Mouse (Mus musculus) lung, adult 2 months (tissue): ENCODE measurements at regions not wholly inside any gene's neighbourhood (a gene's known extent, or its start where the extent isn't known, plus 50 kb on each side); places are given as distances from the start of the nearest gene placed in this dataset.

Experiments used
- CTCF ChIP-seq: fragments of 200-500 bp; IDR thresholded peaks from 2 replicates; pipeline ENCODE4 v1.5.1; 2011; ENCODE audit warnings: mild to moderate bottlenecking, low read length, control low read depth; ENCODE audit not compliant: insufficient read depth
- POLR2A ChIP-seq: fragments of 200-500 bp; IDR thresholded peaks from 2 replicates; pipeline ENCODE4 v1.6.1; 2011; ENCODE audit warnings: low read depth, mild to moderate bottlenecking, control low read depth, low read length, borderline replicate concordance; ENCODE audit errors: extremely low read depth

DNA sequence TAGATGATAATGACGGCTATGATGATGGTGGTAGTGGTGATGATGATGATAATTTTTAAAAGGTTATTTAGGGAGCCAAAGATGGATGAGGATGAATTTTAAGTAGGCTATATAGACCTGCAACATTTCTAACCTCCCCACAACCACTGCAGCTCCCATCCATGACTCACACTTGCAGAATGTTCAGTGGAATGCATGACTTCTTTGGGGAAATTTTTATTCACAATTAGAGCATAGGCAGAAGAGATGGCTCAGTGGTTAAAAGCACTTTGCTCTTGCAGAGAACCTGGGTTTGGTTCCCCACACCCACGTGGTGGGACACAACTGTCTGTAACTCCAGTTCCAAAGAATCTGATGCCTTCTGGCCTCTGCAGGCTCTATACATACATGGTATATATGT is 329.5 kb downstream of the Pdcd6ip start:
- TF ChIP-seq POLR2A (no peak), CTCF (no peak)
